Mouse (Mus musculus): ENCODE results near the gene Ube2g1.
A peak's percentile ranks its signal among the peaks of the same experiment; 100 is the strongest.
"Not testable (repeated sequence)": the region's sequence is repeated elsewhere in the genome, so short reads cannot be mapped to it uniquely, and the experiment has no call there.

Ube2g1 gene

DNA sequence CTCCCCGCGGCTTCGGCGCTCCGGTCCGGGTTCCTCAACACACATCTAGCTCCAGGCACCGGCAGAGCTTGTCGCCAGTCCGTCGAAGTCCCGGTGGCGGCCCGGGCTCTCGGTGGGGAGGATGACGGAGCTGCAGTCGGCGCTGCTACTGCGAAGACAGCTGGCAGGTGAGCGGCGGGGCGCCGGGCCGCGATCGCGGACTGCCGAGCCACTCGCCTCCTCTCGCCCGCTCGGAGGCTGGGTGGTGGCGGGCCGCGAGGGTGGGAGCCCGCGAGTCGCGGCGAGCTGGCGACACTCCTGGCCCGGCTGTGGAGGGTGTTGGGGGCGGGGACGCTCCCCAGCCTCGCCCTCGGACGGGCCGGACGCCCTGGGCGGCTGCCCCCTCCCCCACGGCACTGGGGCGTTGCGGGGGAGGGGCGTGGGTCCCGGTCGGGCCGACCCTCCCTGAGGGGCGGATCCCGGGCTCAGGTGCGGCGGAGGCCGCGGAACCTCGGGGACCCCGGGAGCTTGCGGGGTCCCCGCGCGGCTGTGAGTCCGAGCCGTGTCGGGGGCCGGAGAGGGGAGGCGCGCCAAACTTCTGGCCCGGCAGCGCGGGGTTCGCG is 487 bp downstream of the Ube2g1 start:
- DNase-seq (ENCODE audit: low spot score in 2 of 2): peak; percentile 78 to 81

DNA sequence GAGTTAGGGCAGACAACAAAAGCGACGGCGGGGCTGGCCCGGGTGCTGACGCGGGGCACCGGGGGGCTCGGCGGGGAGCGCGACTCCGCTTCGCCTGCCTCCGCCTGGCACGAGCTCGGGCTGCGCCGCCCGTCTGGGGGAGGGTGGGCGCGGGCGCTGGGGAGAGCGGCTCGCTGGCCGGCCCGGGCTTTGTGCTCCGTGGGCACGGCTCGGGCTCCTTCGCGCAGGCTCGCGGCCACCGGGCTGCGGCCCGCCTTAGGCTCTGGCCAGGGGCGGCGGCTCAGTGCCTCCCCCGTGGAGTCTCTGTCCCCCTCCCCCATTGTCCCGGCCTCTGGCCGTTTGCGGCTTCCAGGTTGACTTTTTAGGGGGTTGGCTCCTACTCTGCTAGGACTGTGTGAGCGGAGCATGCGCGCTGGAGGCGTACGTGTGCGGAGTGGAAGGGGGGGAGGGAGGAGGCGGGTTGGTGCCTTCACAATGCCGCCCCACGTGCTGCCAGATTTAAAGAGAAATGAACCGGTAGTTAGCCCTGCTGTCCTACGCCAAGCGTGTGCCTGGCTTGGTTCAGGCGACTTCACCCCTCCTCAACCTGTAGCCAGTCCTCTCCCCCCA is 1.1 kb downstream of the Ube2g1 start:
- DNase-seq (ENCODE audit: low spot score in 2 of 2): peak; percentile 86 to 91

DNA sequence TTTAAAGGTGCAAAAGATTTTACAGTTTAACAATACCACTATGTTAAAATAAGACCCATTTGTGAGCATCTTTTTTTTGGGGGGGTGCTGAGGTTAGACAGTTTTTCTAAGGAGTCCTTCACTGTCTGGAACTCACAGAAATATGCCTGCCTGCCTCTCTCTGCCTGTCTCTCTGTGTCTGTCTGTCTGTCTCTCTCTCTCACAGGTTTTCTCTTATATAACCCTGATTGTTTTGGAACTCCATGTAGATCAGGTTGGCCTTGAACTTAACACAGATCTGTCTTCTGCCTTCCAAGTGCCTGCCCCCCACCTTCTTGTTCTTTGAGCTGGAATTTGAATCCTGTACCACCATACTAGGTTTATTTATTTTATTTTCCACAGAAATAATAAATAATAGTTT is 2.2 kb downstream of the Ube2g1 start:
- DNase-seq (ENCODE audit: low spot score in 2 of 2): no peak

DNA sequence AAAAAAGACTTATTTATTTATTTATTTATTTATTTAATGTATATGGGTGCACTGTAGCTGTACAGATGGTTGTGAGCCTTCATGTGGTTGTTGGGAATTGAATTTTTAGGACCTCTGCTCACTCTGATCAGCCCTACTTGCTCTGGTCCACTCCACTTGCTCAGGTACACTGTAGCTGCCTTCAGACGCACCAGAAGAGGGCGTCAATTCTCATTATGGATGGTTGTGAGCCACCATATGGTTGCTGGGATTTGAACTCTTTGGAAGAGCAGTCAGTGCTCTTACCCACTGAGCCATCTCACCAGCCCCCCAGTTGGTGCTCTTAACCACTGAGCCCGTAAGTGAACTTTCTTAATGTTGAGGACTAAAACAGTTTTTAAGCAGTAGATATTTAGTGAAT is 7.3 kb downstream of the Ube2g1 start:
- DNase-seq (ENCODE audit: low spot score in 2 of 2): not testable (repeated sequence)

DNA sequence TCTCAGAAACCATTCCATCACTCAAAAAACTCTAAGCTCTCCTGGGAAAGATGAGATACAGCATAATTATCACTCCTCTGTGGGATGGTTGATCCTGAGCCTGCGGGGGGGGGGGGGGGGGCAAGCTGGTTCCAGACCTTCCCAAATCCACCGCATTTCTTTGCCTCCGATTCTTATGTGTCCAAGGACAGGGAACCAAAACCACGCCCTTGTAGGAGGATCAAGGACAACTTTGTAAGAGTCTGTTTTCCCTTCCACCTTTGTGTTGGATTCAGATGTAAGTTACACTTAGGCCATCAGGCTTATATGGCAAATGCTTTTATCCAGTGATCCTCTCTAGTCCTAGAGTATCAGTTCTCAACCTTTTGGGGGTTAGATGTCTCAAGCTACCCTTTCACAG is 8.8 kb downstream of the Ube2g1 start:
- DNase-seq (ENCODE audit: low spot score in 2 of 2): no peak

DNA sequence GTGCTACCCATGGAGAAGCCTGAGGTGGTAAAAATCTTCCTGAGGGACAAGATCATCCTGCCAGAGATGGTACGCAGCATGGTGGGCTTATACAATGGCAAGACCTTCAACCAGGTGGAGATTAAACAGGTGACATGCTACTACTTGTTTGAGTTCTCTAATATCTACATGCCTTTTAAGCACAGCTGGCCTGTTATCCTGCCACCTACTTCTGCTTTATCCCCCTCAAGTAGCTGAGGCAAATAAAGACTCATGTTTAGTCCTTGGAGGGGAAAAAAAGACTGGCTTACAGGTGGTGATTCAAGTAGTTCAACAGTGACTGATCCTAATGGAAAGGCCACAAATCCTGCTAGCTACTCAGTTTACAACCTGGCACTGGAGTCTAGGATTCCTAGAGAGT is 11.4 kb downstream of the Ube2g1 start:
- no peak for DNase-seq (ENCODE audit: low spot score in 2 of 2)

DNA sequence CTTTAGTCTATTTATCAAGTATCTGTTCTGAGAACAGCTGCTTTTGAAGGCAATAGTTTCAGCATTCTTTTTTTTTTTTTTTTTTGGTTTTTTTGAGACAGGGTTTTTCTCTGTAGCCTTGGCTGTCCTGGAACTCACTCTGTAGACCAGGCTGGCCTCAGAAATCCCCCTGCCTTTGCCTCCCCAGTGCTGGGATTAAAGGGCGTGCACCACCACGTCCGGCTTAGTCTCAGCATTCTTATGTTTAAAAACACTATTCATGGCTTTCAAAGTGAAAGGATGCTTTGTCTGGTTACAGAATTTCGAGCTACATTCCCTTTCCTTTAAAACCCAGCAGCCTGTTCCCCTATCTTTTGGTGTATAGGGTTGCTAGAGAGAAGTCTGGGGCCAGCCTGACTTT is 35.6 kb downstream of the Ube2g1 start:
- DNase-seq (ENCODE audit: low spot score in 2 of 2): no peak

DNA sequence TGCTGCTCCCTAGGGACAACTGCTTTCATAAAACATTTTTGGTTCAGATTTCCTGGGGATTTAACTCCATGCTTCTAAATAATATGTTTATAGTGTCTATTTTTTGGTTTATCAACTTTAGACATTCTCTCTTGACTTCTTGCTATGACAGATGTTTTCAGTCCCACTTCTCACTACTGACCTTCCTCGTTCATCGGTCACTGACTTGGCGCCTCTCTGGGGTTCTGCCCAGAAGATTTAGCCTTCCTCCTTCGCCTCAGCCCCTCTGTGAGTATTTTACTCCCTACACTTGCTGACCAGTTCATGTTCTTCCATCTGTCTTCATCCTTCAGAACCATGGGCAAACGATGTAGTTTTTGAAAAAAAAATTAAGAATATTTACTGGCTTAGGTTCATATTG is 38.3 kb downstream of the Ube2g1 start:
- no peak for DNase-seq (ENCODE audit: low spot score in 2 of 2)

DNA sequence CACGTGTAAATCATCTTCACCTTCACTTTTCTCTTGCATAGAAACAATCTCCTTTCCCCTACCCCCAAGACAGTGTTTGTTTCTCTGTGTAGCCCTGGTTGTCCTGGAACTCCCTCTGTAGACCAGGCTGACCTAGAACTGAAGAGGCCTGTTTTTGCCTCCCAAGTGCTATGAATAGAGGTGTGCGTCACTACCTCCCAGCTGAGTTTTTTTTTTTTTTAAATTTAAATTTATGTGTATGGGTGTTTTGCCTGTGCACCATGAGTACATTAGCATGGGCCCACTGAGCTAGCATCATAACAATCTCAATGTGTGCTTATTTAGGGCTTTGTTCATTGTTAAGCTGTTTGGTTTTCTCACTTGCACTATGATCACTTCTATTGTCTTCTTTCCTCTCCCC is 43.3 kb downstream of the Ube2g1 start:
- no peak for DNase-seq (ENCODE audit: low spot score in 2 of 2)

DNA sequence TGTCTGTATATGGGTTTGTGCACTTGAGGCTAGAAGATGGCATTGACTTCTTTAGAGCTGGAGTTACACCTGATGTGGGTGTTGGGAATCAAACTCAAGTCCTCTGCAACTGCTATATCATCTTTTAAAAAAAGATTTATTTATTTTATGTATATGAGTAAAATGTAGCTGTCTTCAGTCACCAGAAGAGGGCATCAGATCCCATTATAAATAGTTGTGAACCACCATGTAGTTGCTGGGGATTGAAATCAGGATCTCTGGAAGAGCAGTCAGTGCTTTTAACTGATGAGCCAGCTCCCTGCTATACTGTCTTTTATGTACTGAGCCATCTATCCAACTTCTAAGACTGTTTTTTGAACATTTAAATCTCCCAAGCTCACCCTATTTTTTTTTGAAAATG is 52.8 kb downstream of the Ube2g1 start:
- no peak for DNase-seq (ENCODE audit: low spot score in 2 of 2)

DNA sequence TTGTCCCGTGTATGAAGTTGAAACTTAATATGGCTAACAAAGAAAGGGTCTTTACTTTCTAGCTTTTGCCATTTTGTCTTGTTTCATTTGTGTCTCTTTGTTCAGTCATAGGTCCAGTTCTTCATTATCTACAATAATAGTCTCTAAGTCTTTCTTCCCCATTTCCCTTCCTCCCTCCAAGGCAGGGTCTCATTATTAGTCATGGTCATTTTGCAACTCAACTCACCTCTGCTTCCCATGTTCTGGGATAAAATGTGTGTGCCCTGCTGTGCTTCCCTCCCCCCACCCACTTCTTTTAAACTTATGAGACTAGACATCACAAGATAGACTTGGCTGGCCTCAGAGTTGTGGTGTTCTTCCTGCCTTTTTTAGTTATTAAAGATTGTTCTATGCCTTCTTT is 53.3 kb downstream of the Ube2g1 start:
- no peak for DNase-seq (ENCODE audit: low spot score in 2 of 2)

DNA sequence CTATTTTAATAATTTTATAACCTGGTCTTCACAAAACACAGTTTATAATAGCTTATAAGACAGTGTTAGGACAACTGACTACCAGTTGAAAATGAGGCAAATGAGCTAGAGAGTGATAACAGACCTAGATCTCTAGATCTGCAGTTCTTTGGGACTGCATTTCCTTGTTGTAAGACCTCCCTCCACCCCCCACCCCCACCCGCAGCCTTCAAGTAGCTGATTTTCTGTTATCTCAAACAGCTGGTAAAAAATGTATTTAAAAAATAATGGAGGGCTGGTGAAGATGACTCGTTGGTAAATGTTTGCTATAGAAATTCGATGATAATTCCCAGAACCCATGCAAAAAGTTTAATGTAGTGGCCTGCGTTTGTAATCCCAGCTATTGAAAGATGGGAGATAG is 57.6 kb downstream of the Ube2g1 start:
- no peak for DNase-seq (ENCODE audit: low spot score in 2 of 2)

DNA sequence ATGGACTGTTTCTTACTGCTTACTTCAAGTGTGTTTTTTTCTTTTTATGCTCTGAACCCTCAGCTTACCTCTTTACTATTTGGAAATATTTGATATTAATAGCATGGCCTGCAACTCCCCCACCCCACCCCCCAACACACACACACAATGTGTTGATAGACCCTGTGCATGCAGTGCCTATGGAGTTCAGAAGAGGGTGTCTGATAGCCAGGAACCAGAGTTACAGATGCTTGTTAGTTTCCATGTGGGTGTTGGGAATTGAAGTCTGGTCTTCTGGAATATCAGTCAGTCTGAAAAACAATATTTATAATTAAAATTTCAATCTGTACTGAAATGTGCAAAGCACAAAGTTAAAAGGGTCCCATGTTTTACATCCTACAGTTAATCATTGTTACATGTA is 63.6 kb downstream of the Ube2g1 start:
- no peak for DNase-seq (ENCODE audit: low spot score in 2 of 2)

DNA sequence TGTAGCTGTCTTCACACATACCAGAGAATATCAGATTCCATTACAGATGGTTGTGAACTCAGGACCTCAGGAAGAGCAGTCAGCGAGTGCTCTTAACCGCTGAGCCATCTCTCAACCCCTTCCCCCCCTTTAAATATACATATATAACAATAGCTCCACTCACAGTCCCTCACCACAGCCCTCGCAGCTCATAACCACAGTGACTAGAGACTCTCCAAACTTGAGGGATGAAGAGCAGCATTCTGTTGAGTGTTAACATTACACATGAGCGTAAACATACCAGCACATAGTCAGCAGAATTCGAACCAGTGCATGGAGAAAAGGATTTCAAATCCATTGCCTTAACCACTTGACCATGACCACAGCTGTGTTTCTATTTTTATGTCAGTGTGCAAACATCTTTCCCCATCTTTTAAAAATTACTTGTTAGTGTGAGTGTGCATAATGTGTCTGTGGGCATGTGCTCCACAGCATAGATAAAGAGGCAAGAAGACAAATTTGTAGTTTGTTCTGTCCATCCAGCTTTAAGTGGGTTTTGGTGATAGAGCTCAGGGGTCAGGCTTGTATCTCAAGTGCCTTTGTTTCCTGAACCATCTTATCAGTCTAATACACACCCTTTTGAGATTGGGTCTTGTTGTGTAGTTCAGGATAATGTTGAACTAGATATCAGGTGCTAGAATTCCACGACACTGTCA is 64.4 kb downstream of the Ube2g1 start:
- no peak for DNase-seq (ENCODE audit: low spot score in 2 of 2)

DNA sequence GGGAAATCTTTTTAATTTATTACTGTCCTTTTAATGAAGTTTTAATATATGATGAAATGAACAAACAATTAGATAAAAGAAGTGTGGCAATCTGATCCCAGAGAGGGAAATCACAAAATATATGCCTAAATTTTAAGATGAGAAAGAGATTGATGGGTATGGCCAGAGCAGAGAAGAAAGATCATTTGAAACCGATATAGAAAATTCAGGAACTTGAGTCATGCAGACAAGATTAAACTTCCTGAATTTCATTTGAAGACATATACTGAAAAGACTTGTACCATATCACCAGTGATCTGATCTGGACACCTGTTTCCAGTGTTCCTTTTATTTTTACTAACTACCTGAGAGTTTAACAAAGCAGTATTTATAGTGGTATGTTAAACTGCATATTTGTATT is 65.4 kb downstream of the Ube2g1 start:
- no peak for DNase-seq (ENCODE audit: low spot score in 2 of 2)

DNA sequence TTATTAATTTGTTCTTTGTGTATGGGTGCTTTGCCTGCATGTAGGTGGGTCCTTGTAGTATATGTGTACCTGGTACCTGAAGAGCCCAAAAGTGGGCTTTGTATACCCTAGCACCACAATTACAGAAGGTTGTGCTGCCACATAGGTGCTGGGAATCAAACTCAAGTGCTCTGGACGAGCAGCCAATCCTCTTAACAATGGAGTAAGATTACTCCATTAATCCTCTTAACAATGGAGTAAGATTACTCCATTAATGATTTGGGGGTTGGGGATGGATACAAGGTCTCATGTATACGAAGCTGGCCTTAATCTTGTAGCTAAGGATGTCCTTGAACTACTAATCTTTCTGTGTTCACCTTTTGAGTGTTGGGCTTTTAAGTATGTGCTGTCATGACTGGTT is 68.2 kb downstream of the Ube2g1 start:
- DNase-seq (ENCODE audit: low spot score in 2 of 2): no peak

DNA sequence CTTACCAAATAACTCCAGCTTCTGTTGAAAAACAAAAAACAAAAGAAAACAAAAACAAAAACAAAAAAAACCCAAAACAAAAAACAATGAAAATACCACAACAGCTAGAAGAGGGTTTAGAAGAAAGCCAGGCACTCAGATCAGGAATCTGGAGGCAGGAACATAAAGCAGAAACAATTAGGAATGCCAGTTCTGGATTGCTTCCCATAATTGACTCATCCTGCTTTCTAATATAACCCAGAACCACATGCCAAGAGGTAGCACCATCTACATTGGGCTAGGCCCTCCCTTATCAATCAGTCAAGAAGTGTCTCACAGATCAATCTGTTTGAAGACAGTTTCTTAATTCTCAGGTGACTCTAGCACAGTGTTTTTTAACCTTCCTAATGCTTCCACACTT is 73.6 kb downstream of the Ube2g1 start:
- no peak for DNase-seq (ENCODE audit: low spot score in 2 of 2)

DNA sequence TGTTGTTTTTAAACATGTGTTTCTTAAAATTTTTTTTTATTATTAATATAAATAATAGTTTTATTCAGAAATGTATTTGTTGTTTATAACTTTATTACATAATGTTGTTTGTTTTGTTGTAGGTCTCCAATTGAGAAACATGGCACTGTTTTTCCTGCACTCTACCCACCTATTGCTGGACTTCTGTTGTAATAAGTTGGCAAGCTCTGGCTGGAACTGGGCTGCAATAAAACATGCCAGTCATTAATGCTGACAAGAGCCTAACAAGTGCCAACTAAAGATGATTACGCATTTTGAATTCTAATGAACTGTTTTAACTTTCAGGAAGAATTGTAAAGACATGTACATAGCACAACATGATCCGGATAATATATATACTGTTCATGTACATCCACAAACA is 76.3 kb downstream of the Ube2g1 start:
- no peak for DNase-seq (ENCODE audit: low spot score in 2 of 2)

DNA sequence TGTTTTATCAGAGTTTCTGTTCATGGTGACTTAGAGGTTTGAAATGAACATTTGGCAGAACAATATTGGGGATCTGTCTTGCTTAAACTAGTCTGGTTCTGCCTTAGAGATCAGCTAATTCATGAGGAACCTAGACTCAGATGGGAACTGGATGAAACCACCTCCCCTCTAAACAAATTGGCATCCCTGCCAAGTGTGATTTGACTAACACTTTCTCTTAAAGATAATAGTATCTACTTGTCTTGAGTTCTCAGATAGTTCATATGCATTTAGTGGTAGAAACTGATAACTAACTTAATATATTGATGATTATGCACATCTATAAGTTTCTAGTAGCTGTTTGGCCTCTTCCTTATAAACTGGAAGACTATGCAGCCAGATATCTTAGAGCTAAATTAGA is 79.6 kb downstream of the Ube2g1 start:
- DNase-seq (ENCODE audit: low spot score in 2 of 2): no peak

DNA sequence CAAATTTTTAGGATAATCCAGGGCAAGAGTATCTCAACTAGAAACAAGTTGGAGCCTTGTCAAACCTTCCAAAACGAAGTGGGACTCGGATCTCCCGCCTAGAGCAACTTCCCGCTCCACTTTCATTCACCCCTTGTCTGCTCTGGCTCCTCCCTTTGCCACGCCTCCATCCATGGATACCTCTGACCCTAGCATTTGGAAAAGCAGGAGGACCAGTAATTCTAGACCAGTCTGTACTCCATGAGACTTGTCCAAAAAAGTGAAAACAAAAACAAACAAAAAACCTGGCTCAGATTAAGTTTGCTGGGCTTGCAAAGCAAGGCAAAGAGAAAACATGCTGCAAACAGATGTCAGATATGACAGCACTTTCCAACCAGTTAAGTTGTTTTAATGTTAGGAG is 81.2 kb downstream of the Ube2g1 start:
- no peak for DNase-seq (ENCODE audit: low spot score in 2 of 2)

DNA sequence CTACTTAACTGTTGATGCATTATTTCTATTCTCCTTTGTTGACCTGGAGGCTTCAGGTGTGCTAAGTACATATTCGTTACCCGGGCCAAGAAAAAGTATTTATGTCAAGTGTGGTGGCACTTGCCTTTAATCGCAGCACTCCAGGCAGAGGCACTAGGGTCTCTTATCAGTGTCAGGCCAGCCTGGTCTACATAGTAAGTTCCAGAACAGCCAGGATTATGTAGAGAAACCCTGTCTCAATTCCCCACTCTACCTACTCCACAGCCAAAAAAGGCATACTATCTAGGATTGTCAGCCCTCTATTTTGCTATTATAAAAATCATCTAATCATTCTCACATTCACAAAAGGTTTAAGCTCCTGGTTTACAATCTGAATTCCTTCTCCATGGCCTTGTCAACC is 82.0 kb downstream of the Ube2g1 start:
- DNase-seq (ENCODE audit: low spot score in 2 of 2): no peak

DNA sequence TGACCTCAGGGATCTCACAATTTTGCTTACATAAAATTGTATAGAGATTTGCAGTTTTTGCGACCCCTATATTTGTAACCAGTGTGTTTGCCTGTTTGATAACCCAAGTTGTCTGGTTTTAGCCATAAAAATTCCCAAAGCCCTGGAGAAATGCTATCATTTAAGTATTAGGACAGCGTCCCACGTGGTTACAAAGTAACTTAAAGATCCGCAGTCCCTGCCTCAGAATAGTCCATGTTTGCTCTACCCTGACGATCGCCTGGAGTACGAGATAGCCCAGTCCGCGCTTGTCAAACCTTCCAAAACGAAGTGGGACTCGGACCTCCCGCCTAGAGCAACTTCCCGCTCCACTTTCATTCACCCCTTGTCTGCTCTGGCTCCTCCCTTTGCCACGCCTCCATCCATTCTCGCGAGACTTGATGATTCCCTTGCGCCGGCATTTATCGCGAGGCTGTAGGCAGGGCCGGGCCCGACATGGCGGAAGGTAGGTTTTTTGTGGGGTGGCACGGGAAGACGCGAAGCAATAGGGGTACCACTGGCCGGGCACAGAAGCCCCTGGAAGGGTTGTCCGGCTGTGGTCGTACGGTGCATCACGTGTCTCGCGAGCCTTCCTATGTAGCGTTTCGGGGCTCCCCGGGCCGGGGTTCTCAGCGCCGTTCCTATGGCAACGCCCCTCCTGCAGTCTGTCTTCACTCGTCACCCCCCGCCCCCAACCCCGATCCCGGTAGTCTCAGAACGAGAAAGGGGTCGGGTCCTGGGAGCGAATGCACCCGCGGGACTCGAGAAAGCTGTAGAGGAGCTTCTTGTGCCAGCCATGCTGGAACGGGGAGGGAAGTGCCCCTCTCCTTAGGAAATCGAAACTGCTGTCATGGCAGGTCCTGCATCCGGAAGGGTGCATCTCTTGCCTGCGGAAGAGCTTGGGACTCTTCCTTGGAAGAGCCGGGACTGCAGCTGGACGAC is 82.7 kb downstream of the Ube2g1 start, which contains the start of gene Ankfy1:
Ankfy1 (plus strand) TSS at position 456 of the 960 bp plus-strand sequence.
- peak; percentile 97 to 98 for DNase-seq (ENCODE audit: low spot score in 2 of 2)
